Mouse (Mus musculus): ENCODE data around the gene Lars2. TPM values are rescaled to one million over a fixed set of nuclear protein-coding genes. Genes with fewer than 3 reads are reported as not detected.

The Lars2 gene
- total and polyA plus RNA-seq, 3 experiments = 634 to 10,095 (median 684) TPM

GRCm38 (mm10) chr9:123339651-123340144 is 27.0 kb upstream of the Lars2 start:
- H3K36me3 ChIP-seq (ENCODE audit: control insufficient read depth in 1 of 2, insufficient read depth in 2 of 2, low read length in 2 of 2) = no peaks in the 10 kb centered on the region
- H3K4me1 ChIP-seq (ENCODE audit: control insufficient read depth in 1 of 2, insufficient read depth in 2 of 2, low read length in 2 of 2) = no peaks in the 10 kb centered on the region
- TF ChIP-seq USF2 (IDR thresholded peaks at IDR 0.05; ENCODE audit: borderline replicate concordance in 1 of 2, insufficient read depth in 1 of 2, low read depth in 1 of 2, low read length in 2 of 2) (no peak), POLR2A (IDR thresholded peaks at IDR 0.05; ENCODE audit: control insufficient read depth in 1 of 2, insufficient read depth in 1 of 2, low read depth in 1 of 2, low read length in 2 of 2, poor library complexity in 1 of 2) (no peak), E2F4 (IDR thresholded peaks at IDR 0.05; ENCODE audit: borderline replicate concordance, low read depth, low read length) (no peak), MEF2A (IDR thresholded peaks at IDR 0.05; ENCODE audit: extremely low read depth, insufficient replicate concordance, low read depth, low read length, poor library complexity, severe bottlenecking) (no peak)
- no peak overlapping the region for H3K9ac ChIP-seq (ENCODE audit: control insufficient read depth, low read depth, low read length, poor library complexity, severe bottlenecking)
- no peaks in the 10 kb centered on the region for H3K79me2 ChIP-seq (ENCODE audit: control insufficient read depth, insufficient read depth, low read length, poor library complexity)
- H3K27ac ChIP-seq (ENCODE audit: control insufficient read depth, low read depth, low read length) = no peak overlapping the region
- no peak overlapping the region for H3K4me3 ChIP-seq (ENCODE audit: control insufficient read depth in 1 of 2, insufficient read depth in 1 of 2, low read depth in 2 of 2, low read length in 2 of 2)
- peaks cover 2 to 6% of the 10 kb centered on the region in 2 experiments; a peak in 2 of 4 replicates for H3K27me3 ChIP-seq (ENCODE audit: control insufficient read depth in 1 of 2, insufficient read depth in 2 of 2, low read length in 2 of 2)
- no peaks in the 10 kb centered on the region for H3K9me3 ChIP-seq (replicated peaks; ENCODE audit: insufficient read depth, low read length)
- DNase-seq (ENCODE audit: low read depth, low spot score) = no peak

- Histone ChIP-seq H3K27ac (ENCODE audit: control insufficient read depth, low read depth, low read length) (no peak overlapping the region), H3K4me3 (ENCODE audit: control insufficient read depth in 1 of 2, insufficient read depth in 1 of 2, low read depth in 2 of 2, low read length in 2 of 2) (no peak overlapping the region), H3K9me3 (replicated peaks; ENCODE audit: insufficient read depth, low read length) (no peaks in the 10 kb centered on the region), H3K27me3 (ENCODE audit: control insufficient read depth in 1 of 2, insufficient read depth in 2 of 2, low read length in 2 of 2) (peaks cover 2 to 3% of the 10 kb centered on the region in 2 experiments; a peak in 1 of 4 replicates), H3K9ac (ENCODE audit: control insufficient read depth, low read depth, low read length, poor library complexity, severe bottlenecking) (no peak overlapping the region), H3K36me3 (ENCODE audit: control insufficient read depth in 1 of 2, insufficient read depth in 2 of 2, low read length in 2 of 2) (no peaks in the 10 kb centered on the region), H3K79me2 (ENCODE audit: control insufficient read depth, insufficient read depth, low read length, poor library complexity) (no peaks in the 10 kb centered on the region), H3K4me1 (ENCODE audit: control insufficient read depth in 1 of 2, insufficient read depth in 2 of 2, low read length in 2 of 2) (no peaks in the 10 kb centered on the region)
- no peak for DNase-seq (ENCODE audit: low read depth, low spot score)
- no peak for TF ChIP-seq CHD1 (IDR thresholded peaks at IDR 0.05; ENCODE audit: low read depth, low read length)
Observed at GRCm38 (mm10) chr9:123341256-123341655, 25.5 kb upstream of the Lars2 start.

- Histone ChIP-seq H3K4me1 (ENCODE audit: control insufficient read depth in 1 of 2, insufficient read depth in 2 of 2, low read length in 2 of 2) (no peaks in the 10 kb centered on the region), H3K27ac (ENCODE audit: control insufficient read depth, low read depth, low read length) (no peak overlapping the region), H3K9ac (ENCODE audit: control insufficient read depth, low read depth, low read length, poor library complexity, severe bottlenecking) (no peak overlapping the region), H3K36me3 (ENCODE audit: control insufficient read depth in 1 of 2, insufficient read depth in 2 of 2, low read length in 2 of 2) (no peaks in the 10 kb centered on the region), H3K27me3 (ENCODE audit: control insufficient read depth in 1 of 2, insufficient read depth in 2 of 2, low read length in 2 of 2) (peaks cover 2 to 3% of the 10 kb centered on the region in 2 experiments; a peak in 1 of 4 replicates), H3K4me3 (ENCODE audit: control insufficient read depth in 1 of 2, insufficient read depth in 1 of 2, low read depth in 2 of 2, low read length in 2 of 2) (no peak overlapping the region), H3K9me3 (replicated peaks; ENCODE audit: insufficient read depth, low read length) (no peaks in the 10 kb centered on the region), H3K79me2 (ENCODE audit: control insufficient read depth, insufficient read depth, low read length, poor library complexity) (no peaks in the 10 kb centered on the region)
- no peak for DNase-seq (ENCODE audit: low read depth, low spot score)
- TF ChIP-seq ZMIZ1 (IDR thresholded peaks at IDR 0.05; ENCODE audit: low read depth, low read length) (no peak), MAFK (IDR thresholded peaks at IDR 0.05; ENCODE audit: borderline replicate concordance, low read depth, low read length) (no peak), ZNF384 (IDR thresholded peaks at IDR 0.05; ENCODE audit: low read depth, low read length) (no peak), MAZ (IDR thresholded peaks at IDR 0.05; ENCODE audit: low read depth, low read length) (no peak), RAD21 (IDR thresholded peaks at IDR 0.05; ENCODE audit: low read depth, low read length) (no peak), JUND (IDR thresholded peaks at IDR 0.05; ENCODE audit: low read depth, low read length) (no peak), USF2 (IDR thresholded peaks at IDR 0.05; ENCODE audit: borderline replicate concordance in 1 of 2, insufficient read depth in 1 of 2, low read depth in 1 of 2, low read length in 2 of 2) (no peak), MEF2A (IDR thresholded peaks at IDR 0.05; ENCODE audit: extremely low read depth, insufficient replicate concordance, low read depth, low read length, poor library complexity, severe bottlenecking) (no peak), MXI1 (IDR thresholded peaks at IDR 0.05; ENCODE audit: low read depth, low read length) (no peak), ZC3H11A (IDR thresholded peaks at IDR 0.05; ENCODE audit: low read depth, low read length) (no peak), POLR2AphosphoS5 (IDR thresholded peaks at IDR 0.05; ENCODE audit: borderline replicate concordance, low read depth, low read length) (no peak), ETS1 (IDR thresholded peaks at IDR 0.05; ENCODE audit: low read depth, low read length) (no peak), HCFC1 (IDR thresholded peaks at IDR 0.05; ENCODE audit: low read depth, low read length) (no peak), ZKSCAN1 (IDR thresholded peaks at IDR 0.05; ENCODE audit: low read depth, low read length) (no peak), MYC (IDR thresholded peaks at IDR 0.05; ENCODE audit: low read depth, low read length) (no peak), E2F4 (IDR thresholded peaks at IDR 0.05; ENCODE audit: borderline replicate concordance, low read depth, low read length) (no peak)
Observed at GRCm38 (mm10) chr9:123343069-123343468, 23.7 kb upstream of the Lars2 start.
